Mouse (Mus musculus) B cell, adult (primary cell): Measurements from ENCODE around the gene Ugt1a8. TPM values are rescaled to one million over a fixed set of nuclear protein-coding genes. Genes with fewer than 3 reads are reported as not detected.

Source experiments
- total RNA-seq: library from RNA; stranded (reverse); gene quantifications from 4 replicates; pipeline ENCODE4 v1.2.4, GENCODE M21; 2023; ENCODE audit not compliant: inconsistent age

Gene Ugt1a8
- total RNA-seq, result not detected in 4 replicates

GRCm38 (mm10) chr1:88087513-88087912 lies at the start of gene Ugt1a8:
Ugt1a8 (plus strand) TSS chr1:88087813.

GRCm38 (mm10) chr1:88055088-88055487 lies 32.5 kb upstream of the Ugt1a8 start, which contains the start of gene Ugt1a10:
Ugt1a10 (plus strand) TSS chr1:88055388.

GRCm38 (mm10) chr1:88070495-88070894 lies 17.1 kb upstream of the Ugt1a8 start, which contains the start of gene Ugt1a9:
Ugt1a9 (plus strand) TSS chr1:88070800.

DNA sequence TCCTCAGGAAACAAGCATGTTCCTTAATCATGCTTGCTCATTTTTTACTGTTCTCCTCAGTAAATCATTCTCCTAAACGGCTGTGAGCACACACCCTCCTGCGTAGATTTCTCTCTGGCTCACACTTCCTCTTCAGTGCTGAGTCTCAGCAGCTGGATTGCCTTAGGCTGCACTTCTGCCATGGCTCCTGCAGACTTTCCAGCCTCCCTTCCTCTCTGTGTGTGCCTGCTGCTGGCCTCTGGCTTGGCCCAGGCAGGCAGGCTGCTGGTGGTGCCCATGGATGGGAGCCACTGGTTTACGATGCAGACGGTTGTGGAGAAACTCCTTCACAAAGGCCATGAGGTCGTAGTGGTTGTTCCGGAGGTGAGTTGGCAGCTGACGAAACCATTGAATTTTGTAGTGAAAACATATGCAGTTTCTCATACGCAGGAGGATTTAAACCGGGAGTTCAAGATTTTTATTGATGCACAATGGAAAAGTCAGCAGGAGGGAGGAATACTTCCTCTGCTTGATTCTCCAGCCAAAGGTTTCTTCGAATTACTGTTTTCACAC lies 7.4 kb downstream of the Ugt1a8 start, which contains the start of gene Ugt1a7c:
Ugt1a7c (plus strand) TSS at position 122 of the 552 bp plus-strand sequence.

GRCm38 (mm10) chr1:88103019-88103418 lies 15.4 kb downstream of the Ugt1a8 start, which contains the start of gene Ugt1a6b:
Ugt1a6b (plus strand) TSS chr1:88103252.

DNA sequence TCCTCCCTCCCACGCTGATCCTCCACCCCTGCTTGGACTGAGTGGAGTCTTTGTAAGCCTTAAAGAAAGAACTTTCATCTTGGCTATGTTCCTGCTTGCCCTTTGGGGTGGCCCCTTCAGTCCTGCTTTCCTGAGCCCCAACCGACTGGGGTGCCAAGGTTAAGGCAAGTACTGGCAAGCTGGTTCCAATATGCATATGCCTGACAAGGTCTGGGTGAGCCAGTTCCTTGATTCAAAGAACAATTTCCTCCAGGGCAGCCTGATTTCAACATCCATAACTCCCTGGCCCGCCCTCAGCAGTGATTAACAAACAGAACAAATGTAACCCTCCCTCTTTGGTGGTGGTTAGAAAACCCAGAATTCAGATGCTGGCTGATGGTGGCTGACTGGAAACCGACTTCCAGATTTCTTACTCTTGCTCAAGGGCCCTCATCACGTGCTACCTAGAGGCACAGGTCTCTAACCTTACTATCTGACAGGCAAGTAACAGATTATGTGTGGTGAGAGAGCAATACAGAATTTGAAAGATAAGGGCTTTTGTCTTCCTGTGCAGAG lies 46.9 kb downstream of the Ugt1a8 start, which contains the start of gene Ugt1a6a:
Ugt1a6a (plus strand) TSS at position 353 of the 555 bp plus-strand sequence.

GRCm38 (mm10) chr1:88165711-88166110 lies 78.1 kb downstream of the Ugt1a8 start, which contains the start of gene Ugt1a5:
Ugt1a5 (plus strand) TSS chr1:88166012.

DNA sequence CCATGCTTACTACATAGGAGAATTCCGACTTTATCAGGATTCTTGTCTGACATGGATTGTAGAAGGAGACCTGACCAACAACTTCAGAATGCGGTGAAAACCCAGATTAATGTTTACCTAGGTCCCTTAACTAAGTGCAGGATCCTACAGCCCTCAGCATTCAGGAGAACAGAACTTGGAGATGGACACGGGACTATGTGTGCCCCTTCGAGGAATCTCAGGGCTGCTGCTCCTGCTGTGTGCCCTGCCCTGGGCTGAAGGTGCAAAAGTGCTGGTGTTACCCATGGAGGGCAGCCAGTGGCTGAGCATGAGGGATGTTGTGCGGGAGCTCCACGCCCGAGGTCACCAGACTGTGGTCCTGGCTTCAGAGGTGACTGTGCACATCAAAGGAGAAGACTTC lies 112.8 kb downstream of the Ugt1a8 start, which contains the start of gene Ugt1a2:
Ugt1a2 (plus strand) TSS at position 146 of the 400 bp plus-strand sequence.

DNA sequence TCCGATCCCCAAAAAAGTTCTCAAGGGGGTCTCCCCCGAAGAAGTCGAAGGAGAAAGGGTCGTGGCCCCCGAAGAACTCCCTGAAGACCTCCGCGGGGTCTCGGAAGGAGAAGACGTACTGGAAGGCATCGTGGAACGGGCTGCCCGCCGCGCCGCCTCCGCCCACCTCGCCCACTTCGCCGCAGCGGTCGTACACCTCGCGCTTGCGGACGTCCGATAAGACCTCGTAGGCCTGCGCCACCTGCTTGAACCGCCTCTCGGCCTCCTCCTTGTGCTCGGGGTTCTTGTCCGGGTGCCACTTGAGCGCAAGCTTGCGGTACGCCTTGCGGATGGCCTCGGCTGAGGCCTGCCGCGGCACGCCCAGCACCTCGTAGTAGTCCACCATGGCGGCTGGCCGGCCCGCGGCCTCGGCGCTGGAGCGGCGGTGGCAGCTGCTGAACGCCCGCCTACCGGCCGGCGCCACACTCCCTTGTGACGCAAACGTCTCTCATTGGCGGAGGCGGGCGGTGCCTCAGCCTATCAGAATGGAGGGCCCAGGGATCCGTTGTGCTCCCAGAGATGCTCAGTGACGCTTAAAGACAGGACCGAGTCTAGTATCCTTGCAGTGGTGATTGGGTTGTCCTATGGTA lies 117.8 kb downstream of the Ugt1a8 start, which contains the start of gene Dnajb3:
Dnajb3 (minus strand) TSS at position 489 of the 629 bp plus-strand sequence.

GRCm38 (mm10) chr1:88211812-88212211 lies 124.2 kb downstream of the Ugt1a8 start, which contains the start of gene Ugt1a1:
Ugt1a1 (plus strand) TSS chr1:88211959.

GRCm38 (mm10) chr1:88226670-88227379 lies 139.2 kb downstream of the Ugt1a8 start, which contains the start of gene Mroh2a:
Mroh2a (plus strand) TSS chr1:88226986.

Other genes with a start within 250 kb of the Ugt1a8 start
- 479 to 529 TPM (median 498 TPM) in 4 replicates for gene Dgkd, start 234.5 kb upstream of the Ugt1a8 start, total RNA-seq
- 16.8 to 20.3 TPM (median 20.2 TPM) in 4 replicates for gene Usp40, start 79.3 kb upstream of the Ugt1a8 start, total RNA-seq
- gene Ugt1a10, start 32.4 kb upstream of the Ugt1a8 start, total RNA-seq, result not detected in 4 replicates
- gene Ugt1a9, start 17.0 kb upstream of the Ugt1a8 start, total RNA-seq, result not detected in 4 replicates
- gene Ugt1a7c, start 7.2 kb downstream of the Ugt1a8 start, total RNA-seq, result 0.27 to 0.39 TPM in 2 of 4 replicates, not detected in the others
- gene Ugt1a6b, start 15.4 kb downstream of the Ugt1a8 start, total RNA-seq, result 0.26 TPM in 1 of 4 replicates, not detected in the others
- not detected in 4 replicates for gene Ugt1a6a, start 47.0 kb downstream of the Ugt1a8 start, total RNA-seq
- gene Ugt1a5, start 78.2 kb downstream of the Ugt1a8 start, total RNA-seq, result not detected in 4 replicates
- gene Ugt1a2, start 112.8 kb downstream of the Ugt1a8 start, total RNA-seq, result not detected in 4 replicates
- 0.51 to 0.67 TPM (median 0.54 TPM) in 3 of 4 replicates, not detected in the other for gene Dnajb3, start 118.0 kb downstream of the Ugt1a8 start, total RNA-seq
- gene Ugt1a1, start 124.1 kb downstream of the Ugt1a8 start, total RNA-seq, result not detected in 4 replicates
- gene Mroh2a, start 139.2 kb downstream of the Ugt1a8 start, total RNA-seq, result 0.06 to 0.27 TPM (median 0.06 TPM) in 3 of 4 replicates, not detected in the other
- gene Hjurp, start 189.8 kb downstream of the Ugt1a8 start, total RNA-seq, result 74.5 to 81.5 TPM (median 77.4 TPM) in 4 replicates
- gene Trpm8, start 189.8 kb downstream of the Ugt1a8 start, total RNA-seq, result not detected in 4 replicates